Mouse (Mus musculus) liver, postnatal 0 days (tissue): ENCODE measurements at regions not wholly inside any gene's neighbourhood (a gene's known extent, or its start where the extent isn't known, plus 50 kb on each side); places are given as distances from the start of the nearest gene placed in this dataset.

Experiments
- CTCF ChIP-seq: sonication (generic); IDR thresholded peaks from 2 replicates; pipeline ENCODE4 v1.5.1; 2016; ENCODE audit warnings: antibody characterized with exemption, low read depth
- EP300 ChIP-seq: IDR thresholded peaks from 2 replicates; pipeline ENCODE4 v1.6.1; 2016; ENCODE audit warnings: antibody characterized with exemption, low read depth, mild to moderate bottlenecking

DNA sequence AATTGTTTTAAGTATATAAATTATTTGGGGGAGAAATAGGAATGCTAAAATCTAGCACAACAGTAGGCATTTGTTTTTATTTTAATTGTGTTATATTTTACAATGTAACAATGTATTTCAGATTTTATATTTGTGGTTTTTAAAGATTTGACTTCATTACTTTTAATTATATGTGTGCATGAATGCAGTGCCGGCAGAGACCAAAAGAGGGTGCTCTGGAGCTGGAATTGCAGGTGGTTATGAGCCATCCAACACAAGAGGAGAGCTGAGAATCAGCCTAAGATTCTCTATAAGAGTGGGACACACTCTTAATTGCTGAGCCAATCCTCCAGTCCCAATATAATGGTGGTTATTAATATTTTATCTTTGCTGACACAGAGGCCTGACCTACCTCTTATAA, 112.9 kb upstream of the Tshz3 start:
- no peak for TF ChIP-seq CTCF
- TF ChIP-seq EP300 = no peak
